Mouse (Mus musculus) cerebellum, postnatal 25 days (tissue): ENCODE results near the gene Ephb2.

Source experiments
- DNase-seq, 2 experiments: peaks; one replicate each; pipeline ENCODE4 v3.0.0; 2021; ENCODE audit warnings: mixed read lengths in 2 of 2

Ephb2 gene

DNA sequence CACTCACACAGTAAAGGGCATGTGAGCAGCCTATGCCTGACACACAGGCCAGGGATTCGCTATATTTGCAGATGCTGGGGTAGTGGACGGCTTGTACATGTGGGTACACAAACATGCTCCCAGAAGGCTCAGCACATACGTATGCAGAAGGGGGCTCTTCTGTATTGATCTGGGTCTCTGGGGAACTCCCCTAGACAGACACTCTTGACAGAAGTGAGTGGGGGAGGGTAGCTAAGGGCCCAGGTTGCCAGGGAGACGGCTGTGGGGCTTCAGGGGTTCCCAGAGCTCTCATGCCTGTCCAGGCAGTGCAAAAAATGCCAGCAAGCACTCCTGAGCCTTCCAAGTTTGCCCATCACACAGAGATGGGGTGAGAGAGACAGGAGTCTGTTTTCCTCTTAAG, 78.7 kb downstream of the Ephb2 start:
- DNase-seq, result no peak

DNA sequence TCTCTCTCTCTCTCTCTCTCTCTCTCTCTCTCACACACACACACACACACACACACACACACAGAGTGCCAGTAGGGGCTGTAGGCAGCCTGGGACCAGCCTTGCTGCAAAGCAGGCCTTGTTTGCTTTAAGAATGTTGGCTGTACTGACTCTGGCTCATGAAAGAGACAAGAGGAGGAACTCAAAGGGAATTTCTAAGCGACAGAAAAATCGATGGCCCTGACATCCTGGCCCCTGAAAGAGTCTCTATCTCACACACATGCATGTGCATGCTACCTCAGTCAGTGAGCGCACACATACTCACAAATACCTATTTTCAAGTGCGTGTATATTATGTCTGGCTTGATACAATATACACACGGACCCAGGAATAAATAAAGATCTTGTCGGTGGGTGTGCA, 79.3 kb downstream of the Ephb2 start:
- DNase-seq, result no peak

DNA sequence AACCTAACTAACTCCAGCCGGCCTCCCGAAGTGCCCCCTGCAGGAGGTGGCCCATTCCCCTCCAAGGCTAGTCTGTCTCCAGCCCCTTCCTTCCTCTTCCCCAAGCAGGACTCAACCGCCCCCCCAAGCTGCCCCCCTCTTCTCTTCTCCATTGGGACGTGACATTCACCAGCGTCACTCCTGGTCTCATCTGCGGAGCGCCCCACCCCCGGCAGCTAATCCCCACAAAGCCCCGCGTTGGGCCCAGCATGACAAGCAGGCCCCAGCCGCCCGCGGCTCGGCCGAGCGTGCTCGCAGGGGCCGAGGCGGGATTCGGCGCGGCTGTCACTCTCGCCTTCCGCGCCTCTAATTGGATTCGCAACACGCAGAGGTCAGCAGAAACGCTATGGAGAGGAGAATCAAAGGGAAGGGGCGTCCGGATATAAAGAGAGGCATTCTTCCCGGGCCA, 80.4 kb downstream of the Ephb2 start:
- DNase-seq, result peak; percentile 44 to 62

DNA sequence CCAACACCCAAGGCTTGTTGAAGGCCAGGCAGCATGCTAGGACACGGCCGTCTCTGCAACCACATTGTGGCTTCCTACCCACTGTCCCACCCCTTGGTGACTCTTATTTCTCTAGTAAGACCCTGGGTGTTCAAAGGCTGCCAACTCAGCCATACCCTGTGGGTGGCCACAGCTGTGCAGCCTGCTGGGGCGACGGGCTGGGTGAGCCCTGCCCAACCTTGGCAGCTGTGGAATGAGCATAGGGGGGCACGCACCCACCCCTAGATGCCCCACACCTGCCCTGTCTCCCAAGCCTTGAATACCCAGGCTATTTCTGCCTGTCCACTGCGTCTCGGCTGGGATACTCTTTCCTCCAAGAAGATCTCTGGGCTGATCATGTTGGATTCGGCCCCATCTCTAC, 81.5 kb downstream of the Ephb2 start:
- no peak for DNase-seq

DNA sequence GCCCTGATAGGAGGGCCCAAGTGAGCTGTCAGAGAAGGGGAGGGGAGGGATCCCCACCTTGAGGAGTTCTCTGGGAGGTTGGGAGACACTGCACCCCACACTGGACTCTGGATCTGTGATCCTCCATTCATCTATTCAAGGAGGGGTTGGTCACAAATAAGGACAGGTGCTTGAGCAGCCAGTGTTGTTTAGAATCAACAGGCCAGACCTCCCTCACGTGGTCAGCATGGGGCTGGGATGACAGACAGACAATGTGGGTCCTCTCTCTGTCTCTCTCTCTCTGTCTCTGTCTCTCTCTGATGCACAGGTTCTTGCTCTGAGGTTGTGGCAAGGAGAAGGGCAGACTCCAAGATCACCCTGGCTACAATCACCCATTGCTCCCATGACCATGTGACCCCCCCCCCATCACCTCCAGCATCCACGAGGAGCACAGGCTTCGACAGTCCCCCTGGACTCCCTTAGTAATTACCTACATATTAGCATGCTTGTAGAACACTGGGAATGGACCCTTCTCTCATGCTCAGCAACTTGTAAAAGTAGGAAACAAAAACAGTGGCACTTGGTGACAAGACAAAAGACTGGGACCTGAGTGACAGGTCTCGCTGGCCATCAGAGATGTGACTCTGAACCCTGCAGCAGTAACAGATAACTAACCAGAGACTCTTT, 84.3 kb downstream of the Ephb2 start:
- DNase-seq, result no peak

DNA sequence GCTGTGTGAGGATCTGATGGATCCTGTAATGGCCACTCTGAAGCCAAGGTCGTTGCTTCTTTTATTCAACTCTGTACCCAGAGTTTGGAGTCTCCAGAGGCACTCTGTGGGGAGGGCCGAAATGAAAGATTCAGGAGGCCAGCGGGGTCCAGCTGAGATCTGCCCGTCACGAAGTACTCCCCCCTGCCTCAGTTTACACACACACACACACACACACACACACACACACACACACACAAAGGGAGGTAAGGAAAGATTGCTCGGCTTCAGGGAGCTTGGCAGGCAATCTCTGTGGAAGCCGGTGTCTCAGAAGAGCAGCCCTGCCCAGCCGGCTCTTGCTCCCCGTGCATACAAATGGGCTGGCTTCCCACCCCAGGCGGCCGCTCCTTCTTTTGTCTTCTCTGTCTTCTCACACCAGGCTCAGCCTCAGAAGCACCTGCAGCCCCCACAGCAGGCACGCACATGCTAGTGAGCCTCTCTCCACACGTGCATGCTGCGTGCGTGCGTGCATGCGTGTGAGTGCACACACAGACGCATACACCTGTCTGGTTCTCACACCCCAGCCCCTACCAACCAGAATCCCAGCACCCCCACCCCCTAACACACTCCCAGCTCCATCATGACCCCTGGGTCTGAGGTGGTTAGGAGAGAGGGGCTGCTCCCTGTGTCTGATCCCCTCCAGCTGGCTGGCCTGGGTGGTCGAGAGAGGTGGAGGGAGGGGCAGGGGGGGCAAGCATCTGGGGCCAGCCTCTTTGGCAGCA, 85.0 kb downstream of the Ephb2 start:
- DNase-seq, result no peak

DNA sequence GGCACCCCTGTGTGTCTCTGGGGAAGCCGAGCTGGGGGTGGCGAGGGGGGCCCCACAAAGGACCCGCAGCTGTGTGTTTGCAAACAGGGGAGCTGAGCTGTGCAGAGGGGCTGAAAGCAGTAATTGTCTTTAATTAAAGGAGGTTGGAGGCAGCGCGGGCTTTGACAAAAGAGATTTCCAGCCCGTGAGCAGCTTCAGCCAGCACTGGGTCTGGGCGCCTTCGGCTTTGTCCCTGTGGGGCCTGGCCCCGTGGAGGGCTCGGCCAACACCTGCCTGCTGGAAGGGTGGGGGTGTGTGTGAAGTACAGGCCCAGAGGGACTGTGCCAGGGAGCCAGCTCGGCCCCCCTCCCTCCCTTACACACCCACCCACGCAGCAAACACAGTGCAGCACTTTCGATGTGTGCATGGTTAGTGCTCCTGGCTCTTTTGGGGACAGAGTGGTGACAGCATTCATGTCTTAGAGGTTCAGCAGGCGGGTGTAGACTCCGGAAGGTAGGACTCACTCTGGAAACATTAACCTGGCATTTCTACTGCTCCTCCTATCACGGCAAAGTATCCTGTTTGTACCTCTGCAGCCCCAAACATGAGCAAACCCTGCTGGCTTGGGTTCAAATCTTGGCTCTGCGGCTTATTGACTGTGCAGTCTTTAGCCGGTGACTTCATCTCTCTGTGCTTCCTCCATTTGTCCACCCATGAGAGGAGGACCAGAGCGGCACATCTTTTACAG, 85.8 kb downstream of the Ephb2 start:
- DNase-seq, result peak in 1 of 2 experiments; percentile 43

DNA sequence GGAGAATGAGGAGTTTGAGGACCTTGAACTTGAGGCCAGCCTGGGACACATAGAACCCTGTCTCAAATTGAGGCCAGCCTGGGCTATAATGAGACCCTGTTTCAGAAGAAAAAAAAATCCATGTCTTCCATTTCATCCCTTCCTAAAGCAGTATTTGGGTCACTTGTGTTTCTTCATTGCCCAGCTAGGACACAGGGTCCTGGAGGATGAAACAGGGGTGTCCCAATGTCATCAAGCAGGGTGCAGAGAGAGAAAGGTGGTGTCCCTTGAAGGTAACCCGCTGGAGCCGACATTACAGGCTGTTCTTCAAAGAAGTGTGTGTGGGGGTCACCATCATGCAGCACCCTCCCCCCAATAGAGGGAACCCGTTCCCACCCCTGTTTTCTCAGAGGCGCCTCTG, 86.4 kb downstream of the Ephb2 start:
- no peak for DNase-seq

DNA sequence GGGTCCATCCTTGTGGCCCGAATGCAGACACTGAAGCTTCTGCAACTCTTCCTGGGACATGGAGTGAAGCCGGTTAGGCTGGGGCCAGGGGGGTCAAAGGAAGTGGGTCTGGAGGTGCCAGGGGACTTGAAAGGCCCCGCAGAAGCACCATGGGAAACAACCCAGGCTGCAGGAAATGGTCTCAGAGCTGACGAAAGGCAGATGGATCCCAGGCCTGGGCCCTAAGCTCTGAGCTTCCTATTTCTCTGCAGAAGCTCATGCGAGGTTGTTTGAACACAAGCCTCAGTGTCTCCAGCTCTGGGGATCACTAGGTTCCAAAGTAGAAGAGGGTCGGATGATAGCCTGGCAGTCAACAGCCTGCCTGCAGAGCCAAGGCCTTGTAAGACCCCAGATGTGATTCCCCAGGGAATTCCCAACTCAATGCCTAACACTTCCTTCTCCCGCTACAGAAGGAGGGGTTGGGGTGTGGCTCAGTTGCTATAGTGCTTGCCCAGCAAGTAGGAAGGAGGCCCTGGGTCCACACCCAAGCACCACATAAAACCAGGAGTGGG, 86.9 kb downstream of the Ephb2 start:
- no peak for DNase-seq

DNA sequence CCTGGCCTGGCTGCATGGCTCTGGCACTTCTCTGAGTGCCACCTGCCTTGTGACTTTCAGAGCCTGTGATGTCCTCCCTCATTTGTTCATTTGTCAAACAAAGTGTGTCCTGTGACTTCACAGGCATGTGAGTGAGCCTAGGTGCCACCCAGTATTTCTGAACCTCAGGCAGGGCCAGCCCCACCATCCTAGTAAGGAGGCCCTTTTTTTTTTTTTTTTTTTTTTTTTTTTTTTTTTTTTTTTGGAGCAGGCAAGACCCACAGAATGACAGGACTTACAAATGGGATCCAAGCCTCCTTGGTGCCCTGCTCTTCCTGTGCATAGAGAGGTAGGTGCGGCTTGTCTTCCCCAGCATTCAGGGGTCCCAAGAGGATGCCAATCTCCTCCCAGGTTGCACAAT, 89.3 kb downstream of the Ephb2 start:
- no peak for DNase-seq

DNA sequence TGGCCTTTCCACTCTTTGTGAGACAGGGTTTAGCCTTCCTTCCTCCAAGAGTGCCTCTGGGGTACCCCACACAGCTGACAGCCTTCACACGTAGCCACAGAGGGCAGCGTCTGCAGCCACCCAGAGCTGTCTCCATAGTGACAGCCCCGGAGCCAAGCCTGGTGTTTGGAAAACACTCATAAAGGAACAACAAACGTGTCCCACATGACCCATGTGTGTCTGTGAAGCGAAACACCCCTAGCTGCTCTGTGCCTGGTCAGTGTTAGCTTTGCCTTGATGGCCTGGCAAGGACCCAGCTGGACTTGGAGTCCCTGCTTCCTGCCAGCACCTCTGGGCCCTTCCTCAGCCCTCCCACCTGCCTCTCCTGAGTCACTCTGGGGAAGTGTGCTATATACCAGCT, 93.1 kb downstream of the Ephb2 start:
- DNase-seq, result peak; percentile 48 to 70

DNA sequence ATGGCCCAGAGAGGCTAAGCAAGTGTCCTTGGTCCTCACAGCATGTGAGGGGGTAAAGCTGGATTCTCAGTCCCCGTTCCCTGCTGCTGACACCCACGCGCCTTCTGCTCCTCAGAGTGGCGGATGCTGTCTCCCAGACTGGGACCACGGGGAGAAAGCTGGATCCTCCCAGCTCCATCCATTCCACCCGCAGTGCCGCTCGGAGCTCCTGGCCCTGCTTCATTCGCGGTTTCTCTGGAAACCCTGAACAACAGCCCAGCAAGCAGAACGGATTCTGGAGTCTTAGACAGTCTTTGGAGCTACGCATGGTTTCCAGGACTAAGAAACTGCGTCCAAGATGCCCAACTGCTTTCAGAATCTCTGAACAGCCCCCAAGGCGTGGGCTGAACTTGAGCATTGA, 93.9 kb downstream of the Ephb2 start:
- peak; percentile 50 to 60 for DNase-seq

DNA sequence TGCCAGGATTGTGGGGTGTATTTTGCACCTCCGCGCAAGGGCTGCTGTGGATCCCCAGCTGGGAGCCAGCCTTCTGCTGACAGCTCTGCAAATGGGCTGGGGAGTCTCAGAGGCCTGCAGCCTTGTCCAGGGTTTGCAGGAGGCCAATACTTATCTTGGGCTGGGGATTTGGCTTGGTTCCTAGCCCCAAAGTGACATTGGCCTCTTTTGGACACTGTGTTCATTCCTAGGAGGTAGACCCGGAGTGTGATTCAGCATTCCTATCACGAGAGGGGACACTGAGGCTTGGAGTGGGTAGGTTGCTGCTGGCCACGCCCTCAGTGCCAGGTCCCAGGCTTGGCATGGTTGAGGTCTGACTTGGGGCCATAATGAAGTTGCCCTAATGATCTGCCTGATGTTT, 94.8 kb downstream of the Ephb2 start:
- no peak for DNase-seq

DNA sequence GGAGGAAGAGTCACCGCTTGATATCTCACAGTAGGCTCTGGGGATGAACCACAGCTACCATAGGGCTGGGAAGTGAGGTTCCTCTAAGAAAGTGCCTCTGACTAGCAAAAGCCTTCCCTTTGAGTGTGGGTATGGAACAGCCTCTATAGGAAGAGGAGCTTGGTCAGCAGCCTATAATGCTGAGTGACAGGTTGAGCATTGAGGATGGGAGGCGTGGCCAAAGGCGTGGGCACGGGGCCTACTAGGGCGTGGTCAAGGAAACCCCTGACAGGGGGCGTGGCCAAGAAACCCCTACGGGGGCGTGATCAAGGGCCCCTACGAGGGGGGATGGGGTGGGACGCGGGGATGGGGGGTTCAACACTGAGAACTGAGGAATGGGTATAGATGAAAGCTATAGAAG, 96.6 kb downstream of the Ephb2 start:
- no peak for DNase-seq

DNA sequence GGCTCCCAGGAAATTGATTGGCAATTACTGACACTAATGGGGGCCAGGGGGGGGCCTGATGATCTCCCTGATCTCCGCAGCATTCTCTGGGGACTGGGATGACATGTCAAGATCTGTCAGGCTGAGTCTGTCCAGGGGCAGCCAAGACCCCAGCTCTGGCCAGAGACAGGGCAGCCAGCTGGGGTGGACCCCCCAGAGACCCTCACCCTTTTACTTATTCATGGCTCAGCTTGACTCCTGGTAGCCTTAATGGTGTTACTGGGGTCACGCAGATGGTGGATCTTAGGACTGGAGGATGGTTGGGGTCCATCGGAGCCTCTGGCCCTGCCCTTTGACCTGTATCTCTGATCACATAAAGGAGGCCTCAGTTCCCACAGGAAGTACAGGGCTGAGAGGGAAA, 97.5 kb downstream of the Ephb2 start:
- DNase-seq, result no peak

DNA sequence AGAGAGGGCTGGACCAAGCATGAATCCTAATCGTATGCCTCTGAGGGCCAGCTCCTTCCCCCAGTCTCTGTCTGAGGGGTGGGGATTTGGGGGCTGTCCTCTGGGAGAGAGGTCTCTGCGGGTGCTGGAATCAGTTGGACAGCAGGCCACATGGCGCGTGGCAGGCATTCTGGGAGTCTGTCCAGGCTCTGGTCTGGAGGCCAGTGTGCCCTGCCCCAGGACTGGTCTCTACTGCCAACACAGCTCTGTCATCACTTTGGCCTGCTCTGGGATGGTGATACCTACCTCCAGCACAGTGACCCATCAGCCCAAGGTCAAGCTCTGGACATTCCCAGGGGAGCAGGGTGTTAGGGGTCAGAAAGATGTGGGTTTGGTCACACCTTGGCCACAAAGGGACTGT, 99.9 kb downstream of the Ephb2 start:
- DNase-seq, result peak; percentile 65 to 70

DNA sequence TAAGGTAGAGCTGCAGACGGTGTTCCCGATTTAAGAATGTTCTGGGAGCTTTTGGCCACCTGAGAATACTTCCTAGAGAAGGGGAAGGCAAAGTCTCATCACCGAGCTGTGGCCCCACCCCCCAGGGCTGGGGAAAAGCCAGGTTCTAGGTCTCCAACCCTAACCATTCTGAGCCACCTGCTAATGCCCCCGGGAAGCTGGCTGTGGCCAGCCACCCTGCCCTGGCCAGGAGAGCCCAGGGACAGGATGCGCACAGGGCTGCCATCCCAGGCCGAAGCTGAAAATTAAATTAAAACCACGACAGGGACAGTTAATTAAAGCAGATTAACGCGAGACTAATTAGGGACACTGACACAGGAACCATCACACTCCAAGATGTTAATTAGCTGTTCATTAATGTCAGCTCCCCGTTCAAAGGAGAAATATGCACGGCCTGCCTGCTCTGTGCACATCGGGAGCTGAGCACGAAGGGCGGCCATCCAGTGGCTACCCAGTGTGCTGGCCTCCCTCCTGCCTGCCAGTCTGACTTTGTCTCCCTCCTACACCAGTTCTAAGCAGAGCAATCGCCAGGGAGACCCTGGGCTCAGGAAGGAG, 101.5 kb downstream of the Ephb2 start:
- peak; percentile 46 to 49 for DNase-seq

DNA sequence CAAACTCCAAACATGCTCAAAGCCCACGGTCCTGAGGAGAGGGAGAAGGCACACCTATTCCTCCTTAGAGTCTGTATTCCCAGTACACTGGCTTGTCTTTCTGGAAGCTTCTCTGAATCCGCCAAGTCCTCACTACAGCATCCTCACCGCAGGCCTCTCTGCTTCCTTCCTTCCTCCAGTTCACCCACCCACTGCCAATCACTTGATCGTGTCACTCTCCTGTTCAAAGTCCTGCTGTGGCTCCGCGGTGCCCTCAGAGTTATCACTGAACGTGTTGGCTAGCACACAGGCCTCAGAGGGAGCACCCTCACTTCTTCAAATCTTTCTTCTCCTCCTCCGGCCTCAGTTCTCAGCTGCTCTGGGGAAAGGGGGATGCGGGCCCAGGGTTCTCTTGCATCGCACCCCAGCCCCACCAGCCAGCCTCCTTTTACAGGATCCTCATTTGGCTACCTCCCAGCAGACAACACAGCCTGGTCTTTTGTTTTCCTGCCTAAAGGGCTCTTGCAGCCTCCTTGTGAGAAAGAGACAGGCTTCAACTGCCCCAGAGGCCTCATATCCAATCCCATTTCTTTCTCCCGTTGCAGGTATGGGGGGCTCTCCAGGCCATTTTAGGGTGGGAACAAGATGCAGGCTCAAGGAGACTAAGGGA, 102.4 kb downstream of the Ephb2 start:
- DNase-seq, result no peak

DNA sequence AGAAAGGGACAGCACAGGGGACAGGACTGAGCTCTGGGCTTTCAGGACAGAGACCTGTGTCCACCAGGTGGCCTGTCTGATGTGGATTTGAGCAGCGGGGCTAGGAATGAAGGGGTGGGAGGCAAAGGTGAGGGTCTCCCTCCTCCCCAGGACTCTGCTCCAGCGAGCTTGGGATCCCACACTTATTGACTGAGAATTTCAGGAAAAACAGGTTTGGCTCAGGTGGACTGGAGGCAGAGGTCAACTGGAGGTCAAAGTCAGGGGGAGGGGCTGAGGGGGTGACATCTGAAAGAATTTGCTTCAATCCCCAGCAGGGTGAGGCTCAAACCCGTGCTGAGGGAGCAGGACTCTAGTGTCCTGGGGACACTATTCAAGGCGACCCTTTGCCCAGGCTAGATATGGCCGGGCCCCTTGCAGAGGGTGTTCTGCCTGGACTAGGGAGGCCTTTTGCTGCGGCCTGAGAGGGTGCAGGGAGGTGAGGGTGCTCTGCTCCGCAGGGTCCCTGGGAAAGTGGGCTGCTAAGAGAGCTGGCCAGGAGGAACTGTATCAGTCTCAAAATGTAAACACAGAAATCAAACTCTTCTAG, 103.2 kb downstream of the Ephb2 start:
- DNase-seq, result no peak

DNA sequence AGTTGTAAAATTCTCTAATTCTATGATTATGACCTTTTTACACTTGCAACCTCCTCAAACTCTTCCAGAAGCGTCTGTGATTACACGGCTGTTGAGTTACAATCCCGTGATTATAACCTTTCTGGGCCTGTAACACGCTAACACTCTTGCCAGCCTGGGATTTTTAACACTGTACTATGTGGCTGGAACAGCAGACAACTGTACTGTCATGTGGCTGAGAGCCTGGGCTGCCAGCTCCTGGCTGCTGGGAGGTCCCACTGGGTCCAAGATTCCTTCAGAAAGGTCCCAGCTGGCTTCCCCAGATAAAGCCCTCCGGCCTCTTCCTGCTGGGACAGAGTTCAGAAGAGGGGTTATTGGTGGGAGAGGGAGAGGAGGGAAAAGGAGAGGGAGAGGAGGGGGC, 104.0 kb downstream of the Ephb2 start:
- no peak for DNase-seq

DNA sequence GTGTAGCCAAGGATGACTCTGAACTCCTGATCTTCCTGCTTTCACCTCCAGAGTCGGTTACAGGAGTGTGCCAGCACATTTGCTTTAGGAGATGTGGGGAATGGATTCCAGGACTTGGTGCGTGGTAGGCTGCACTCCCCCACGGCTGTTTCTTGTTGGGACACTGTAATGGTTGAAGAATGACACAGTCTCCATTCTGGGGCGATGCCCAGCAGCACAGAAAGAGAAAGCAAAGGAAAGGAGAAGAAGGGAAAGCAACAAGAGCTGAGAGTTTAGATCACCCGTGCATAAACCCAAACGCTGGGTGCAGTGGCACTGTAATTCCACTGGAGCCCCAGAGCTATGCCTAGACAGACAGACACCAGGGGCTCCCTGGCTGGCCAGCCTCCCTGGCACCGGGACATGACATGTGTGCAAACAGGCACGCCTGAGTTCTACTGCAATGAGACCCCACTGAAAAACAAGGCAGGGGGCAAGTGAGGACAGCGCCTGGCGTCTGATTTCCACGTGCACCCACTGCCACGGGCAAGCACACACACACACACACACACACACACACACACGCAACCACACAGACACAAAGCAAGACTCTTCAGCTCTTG, 104.7 kb downstream of the Ephb2 start:
- DNase-seq, result no peak

DNA sequence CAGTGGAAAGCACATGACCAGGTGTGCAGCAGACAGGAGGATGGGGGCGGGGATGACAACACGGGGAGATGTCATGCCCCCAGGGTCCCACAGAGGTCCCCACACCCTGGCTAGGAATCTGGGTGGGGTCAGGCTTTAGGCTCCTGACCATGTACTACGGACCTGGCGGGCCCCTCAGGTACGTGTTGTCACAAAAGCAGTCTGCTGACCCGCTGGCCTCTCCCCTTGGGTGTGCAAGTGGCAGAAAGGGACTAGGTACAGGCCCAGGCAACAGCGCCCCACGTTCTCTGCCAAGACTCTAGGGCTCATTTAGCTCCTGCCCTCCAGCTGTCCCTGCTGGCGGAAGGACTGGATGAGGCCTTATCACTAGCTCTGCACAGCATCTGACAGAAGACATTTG, 105.3 kb downstream of the Ephb2 start:
- DNase-seq, result no peak
